Mouse (Mus musculus): ENCODE data around the gene Stac2.

DNA sequence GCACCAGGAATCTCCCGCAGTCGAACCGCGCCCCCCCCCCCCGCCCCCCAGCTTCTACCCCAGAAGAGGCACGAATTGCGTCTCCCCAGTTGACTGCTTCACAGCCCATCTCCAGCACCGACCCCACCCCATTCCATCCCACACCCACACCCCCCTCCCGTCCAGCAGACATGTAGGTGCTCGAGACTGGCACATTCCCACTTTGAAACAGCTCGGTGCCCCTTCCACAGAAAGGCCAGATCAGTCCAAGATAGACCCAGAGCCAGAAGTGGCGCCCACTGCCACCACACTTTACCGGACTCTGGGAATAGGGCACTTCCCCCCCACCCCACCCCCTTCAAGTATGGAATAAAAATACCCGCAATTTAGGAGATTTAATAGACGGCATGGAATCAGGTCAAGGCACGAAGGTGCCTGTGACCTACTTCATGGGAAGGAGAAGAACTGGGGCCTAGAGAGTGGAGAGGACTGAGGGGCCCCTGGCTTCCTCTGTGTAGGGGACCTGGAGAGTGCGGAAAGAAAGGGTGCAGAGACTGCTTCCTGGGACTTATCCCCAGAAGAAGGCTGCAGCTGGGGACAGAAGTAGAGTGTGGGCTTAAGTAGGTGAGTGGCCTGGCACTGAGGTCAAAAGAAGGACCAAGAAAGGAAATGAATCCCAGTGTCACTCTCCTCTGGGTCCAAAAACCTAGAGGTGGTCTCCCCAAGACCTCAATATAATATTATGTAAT, 66.4 kb downstream of the Stac2 start:
- TF ChIP-seq CTCF (IDR thresholded peaks at IDR 0.05; ENCODE audit: extremely low read depth, insufficient read length, insufficient replicate concordance, low read depth, low read length) (no peak), POLR2A (IDR thresholded peaks at IDR 0.05; ENCODE audit: low read depth, low read length) (no peak)

All from small intestine, adult 2 months (tissue).